Mouse (Mus musculus) brain, embryonic 14.5 days (tissue): ENCODE measurements around the gene Rnf26.

Experiments
- CTCF ChIP-seq: fragments of 200-500 bp; IDR thresholded peaks from 2 replicates; pipeline ENCODE4 v1.5.1; 2012; ENCODE audit warnings: inconsistent platforms, mild to moderate bottlenecking, moderate library complexity, borderline replicate concordance; ENCODE audit not compliant: insufficient read depth, insufficient read length; ENCODE audit errors: extremely low read depth
- POLR2A ChIP-seq: fragments of 200-500 bp; IDR thresholded peaks from 2 replicates; pipeline ENCODE4 v1.6.1; 2012; ENCODE audit warnings: mild to moderate bottlenecking, inconsistent platforms, borderline replicate concordance; ENCODE audit not compliant: poor library complexity, insufficient read depth, insufficient read length, severe bottlenecking; ENCODE audit errors: extremely low read depth

DNA sequence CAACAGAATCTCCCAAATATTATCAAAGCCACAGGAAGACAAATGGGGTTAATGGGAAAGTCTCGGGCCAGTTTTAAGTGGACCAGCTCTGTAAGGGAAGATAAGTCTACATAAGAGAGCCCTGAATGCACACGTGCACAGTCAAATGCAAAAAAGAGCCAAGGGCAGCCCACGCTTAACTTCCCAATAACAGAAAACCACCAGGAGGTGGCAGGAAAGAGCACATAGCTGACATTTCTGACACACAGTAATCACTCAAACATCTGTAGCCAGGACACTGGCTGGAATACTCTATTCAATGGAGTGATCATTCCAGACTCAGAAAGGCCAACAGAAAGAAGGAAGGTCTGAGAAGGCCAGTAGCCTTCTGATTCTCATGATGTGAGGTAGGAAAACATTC, 34.0 kb upstream of the Rnf26 start:
- TF ChIP-seq CTCF, result peak; percentile 36; the same call in 1 of the 2 replicates
- TF ChIP-seq POLR2A, result no peak
